Mouse (Mus musculus) embryo, embryonic 9.5 days (tissue): ENCODE data around the gene Ak8.

Experiments used
- DNase-seq: peaks from one replicate; pipeline ENCODE4 v3.0.0-alpha.2; 2017; ENCODE audit errors: extremely low spot score

Gene Ak8

DNA sequence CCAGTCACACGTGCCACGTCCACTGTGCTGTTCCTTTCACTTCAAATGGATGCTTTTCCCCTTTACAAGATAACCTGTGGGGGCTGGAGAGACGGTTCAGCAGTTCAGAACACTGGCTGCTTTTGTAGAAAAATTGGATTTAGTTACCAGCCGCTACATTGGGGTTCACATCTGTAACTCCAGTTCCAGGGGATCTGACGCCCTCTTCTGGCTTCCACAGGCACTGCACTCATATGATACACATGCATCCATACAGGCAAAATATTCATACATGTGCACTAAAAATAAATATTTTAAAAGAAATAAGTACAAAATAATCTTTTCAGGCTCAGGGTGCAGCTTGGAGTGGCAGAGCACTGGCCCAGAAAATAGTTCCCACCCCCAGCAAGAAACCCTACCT is 94.7 kb downstream of the Ak8 start:
- no peak for DNase-seq

DNA sequence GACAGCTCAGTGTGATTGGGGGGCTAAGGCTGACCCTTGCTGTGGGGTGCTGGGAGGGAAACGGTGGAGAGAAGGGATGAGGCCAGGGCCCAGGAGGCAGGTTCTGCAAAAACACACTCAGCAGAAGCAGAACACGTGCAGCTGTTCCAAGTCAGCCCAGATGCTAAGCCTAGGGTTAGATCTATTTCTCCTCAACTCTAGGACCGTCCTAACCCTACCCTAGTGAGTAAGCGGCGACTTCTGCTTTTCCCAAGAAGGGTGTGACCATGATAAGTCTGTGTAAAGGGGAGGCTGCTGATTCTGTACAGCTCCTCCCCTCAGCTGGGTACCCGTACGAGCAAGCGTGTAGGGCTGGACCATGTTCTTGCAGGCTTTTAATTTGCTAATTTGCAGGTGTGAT is 96.3 kb downstream of the Ak8 start:
- no peak for DNase-seq

DNA sequence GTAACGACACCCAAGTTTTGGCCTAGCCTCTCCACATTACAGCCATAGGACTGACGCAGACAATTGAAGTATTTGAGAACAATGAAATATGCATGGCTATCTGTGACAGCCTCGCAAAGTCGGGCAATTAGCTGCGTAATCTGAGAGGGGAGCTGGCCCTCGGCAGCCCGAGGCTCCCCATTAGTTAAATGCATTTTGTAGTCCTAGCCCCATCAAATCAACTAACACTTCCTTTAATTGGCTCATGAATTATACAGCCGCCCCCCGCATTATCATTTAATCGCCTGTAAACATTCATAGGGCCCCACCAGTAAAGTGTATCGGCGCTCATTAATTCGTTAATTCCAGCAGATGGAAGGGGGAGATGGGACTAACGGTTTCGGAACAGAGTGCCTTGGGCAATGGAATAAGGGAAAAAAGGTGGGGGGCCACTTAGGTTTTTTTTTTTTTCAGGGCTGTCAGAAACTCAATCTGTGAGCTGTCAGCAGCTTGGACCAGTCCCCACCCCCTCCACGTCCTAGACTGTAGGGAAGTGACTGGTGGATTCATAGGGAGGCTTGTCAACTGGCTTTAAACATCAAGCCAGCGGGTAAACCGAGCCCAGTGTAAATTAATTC is 97.6 kb downstream of the Ak8 start:
- DNase-seq, result no peak

DNA sequence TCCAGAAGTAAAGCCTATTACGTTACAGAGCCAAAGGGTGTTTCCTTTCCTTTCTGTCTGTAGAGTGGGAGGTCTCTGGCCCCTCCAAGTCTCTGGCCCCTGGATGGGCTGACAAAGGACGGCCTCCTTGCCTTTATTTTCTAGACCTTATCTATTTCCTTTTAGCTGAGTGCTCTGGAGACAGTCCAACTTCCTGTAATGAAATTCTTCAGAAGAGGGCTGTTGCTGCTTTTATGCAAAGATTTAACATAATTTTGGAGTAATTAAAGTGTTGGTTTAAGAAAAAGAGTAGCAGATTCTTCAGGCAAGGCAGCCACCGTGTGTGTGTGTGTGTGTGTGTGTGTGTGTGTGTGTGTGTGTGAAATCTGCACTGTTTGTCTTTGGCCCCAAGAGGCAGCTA is 98.4 kb downstream of the Ak8 start:
- DNase-seq, result no peak

DNA sequence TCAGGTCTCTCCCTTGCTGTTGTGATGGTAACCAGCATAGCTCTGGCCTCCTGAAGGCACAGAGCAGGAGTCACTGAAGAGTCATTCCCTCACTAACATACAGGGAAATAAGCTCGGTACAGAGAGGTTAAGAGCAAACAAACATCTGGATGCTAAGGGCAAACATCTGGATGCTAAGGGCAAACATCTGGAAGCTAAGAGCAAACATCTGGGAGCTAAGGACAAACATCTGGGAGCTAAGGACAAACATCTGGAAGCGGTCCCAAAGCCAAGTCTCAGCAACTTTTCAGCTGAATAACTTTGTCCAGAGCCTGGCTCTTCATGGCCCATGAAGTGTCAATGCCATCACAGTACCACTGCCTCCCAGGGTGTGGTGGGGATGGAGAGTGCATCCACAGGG is 99.6 kb downstream of the Ak8 start:
- DNase-seq, result no peak

DNA sequence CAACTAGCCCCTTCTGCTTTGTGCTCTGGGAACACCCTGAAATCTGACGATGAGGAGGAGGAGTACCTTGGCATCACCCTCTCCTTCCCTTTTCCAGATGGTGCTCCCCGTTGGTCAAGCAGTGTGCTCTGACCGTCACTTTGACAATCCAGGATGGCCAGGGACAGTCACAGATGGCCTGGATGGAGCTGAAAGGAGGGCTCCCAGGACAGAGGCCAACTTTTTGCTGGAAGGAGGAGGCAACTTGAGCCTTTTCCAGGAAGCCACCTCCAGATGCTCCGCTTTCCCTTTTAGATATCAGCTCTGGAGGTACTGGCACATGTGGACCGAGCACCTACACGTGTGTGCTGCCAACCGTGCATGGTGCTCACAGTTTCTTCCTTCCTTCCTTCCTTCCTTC is 103.4 kb downstream of the Ak8 start:
- no peak for DNase-seq

DNA sequence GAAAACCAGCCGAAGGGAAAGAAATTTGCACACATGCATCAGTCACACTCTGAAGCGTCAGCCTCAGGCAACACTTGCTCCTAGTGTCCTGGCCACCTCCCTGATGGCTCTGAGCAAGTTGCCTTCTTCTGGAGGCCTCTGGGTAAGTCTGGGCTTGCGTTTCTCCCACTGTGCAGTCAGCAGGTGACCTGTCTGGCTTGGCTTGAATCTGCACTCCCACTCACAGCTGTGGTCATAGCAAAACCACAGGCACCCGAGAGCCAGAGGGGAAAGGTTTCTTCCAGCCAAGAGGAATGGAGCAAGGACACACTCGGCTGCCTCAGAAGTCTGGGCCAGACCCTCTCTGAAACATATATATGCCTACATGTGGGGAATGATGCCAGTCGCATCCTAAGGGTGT is 108.9 kb downstream of the Ak8 start:
- DNase-seq, result no peak

DNA sequence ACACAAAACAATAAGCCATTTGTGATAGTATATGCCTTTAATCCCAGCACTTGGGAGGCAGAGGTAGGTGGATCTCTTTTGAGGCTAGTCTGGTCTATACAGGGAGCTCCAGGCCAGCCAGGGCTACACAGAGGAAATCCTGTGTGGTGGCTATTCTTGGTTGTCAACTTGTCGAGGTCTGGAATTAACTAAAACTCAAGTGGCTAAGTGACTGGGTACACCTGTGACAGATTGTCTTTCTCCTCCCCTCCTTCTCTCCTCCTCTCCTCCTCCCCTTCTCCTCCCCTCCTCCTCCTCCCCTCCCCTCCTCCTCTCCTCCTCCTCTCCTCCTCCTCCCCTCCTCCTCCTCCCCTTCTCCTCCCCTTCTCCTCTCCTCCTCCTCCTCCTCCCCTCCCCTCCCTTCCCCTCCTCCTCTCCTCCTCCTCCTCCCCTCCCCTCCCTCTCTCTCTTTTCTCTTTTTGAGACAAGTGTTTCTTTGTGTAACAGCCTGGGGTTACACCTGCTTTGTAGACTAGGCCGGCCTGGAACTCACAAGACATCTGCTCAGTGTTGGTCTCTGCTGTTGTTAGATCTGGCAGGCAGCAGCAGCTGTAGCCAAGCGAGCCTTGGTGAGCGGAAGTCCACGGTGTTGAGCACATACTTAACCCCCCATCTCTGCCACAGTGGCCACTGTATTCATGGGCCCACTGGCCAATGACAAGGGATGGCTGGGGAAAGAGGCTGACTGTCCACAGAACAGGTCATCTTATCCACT is 110.5 kb downstream of the Ak8 start:
- DNase-seq, result no peak

DNA sequence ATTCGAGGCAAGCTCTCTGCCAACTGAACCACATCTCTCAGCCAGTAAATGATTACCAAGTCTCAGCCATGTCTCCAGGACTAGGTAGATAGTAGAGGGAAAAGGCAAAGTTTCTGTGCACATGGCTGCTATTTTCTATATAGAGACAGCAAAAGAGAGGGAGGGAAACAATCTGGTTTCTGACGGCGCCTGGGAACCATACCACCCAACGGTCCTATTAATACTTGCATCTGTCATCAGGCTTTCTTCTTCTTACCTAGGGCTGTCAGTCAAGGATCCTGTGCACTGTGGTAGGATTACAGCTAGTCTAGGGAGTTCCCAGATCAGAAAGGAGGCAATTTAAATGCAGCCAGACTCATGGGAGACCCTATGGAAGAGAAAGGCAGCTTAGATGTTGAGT is 118.9 kb downstream of the Ak8 start:
- no peak for DNase-seq

DNA sequence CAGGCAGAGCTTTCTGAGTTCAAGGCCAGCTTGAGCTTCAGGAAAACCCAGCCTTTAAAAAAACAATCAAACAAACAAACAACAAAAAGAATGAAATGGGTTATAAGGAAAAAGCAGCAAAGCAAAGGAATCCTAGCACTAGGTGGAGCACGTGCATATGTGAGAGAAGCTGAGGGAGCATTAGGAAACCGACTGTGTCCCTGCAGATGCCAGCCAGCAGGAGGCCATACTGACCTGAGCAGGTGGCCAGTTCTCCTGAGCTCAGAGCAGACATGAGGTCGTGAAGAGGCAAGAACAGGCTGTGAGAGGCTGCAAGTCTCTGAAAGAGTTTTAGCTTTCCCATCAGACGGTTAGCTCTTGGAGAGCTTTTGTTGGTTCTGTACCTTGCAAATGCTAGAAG is 129.3 kb downstream of the Ak8 start:
- no peak for DNase-seq

DNA sequence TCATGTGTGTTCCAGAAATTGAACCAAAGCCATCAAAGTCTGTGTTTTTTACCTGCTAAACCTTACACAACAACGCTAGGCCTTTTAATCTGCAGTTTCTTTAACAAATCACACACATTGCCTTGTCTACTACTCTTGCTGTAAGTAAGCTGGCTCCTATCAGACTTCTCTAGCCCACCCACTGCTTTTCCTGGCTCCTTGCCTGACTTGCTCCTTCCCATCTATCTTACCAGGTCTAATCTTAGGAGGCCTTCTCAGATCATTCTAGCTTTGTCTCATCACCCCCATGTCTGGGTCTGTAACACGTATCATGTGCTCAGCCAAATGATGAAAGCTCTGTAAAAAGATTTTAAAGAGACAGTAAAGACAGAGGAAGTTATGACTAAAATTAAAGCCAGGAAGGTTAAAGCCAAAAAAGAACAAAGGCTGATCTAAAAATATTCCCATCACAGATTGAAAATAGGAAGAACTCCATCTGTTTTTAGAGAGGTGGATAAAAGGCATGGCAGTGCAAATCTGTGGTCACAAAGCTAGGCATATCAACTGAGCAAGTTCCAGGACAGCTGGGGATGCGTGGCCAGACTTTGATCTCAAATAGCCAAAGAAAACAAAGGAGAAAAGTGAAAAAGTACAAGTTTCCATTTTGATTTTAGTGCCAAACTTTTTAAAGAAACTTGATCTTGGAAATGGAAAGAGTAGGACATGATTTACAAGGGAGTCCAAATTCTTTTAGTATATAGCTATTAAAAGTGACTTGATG is 136.4 kb downstream of the Ak8 start:
- DNase-seq, result no peak

DNA sequence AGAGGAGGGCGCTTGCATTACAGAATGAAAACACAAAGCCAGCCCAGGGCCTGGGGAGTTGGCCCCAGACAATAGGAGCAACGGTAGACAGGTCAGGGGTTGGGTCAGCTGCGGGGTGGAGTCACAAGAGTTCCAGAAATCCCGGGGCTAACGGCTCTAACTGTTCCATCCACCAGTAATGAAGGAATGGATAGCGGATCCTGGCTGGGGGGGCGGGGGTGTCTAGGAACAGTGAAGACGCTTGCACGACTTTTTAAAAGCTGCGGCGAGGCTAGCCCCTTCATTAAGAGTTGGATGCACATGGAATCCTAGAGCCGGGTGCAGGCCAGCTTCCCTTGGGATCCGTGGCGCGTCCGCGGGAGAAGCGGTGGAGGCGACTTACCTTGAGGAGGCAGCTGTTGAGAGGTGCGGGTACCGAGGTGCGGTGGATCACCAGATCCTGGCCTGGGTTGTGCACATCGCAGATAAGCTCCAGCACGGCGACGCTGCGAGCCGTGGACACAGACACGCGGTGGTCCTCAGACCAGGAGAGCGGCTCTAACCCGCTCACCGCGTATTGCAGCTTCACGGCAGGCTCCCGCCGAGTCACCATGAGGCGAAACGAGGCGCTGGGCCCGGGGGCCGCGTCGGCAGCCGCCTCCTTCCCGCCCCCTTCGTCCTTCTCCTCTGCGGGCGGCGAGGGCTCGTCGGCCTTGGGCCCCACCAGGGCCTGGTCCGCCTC is 139.7 kb downstream of the Ak8 start:
- peak; percentile 33 for DNase-seq

DNA sequence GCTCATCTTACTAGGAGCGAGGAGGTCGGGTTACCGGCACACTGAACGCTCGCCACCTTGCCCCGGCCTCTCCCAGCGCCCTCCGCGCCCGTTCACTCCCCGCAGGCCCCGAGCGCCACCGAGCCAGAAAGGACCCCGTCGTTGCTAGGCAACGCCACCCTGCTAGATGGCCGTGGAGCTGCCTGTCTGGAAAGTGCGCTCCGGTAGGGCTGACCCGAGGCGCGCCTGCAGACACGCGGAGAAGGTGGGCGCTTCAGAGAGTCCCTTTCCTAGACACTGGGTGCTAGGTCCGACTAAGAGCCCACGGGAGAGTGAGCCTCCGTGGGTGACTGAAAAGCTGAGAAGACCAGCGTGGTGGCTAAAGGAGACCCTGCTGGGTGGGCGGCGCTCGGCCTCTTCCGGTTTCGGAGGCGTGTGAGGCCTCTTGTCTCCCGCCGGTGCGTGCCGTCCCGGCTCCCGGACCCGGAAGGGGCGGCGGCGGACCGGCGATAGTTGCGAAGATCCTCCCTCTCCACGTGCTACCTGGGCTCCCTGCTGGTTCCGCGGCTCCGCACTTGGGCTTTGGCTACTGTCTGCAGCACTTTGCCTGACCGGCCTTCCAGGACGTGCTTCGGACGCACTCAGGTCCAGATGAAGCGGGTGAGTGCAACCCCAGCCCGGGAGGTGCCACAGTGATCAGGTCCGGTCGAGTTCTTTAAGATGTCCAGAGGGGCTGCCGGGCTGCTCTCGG is 140.4 kb downstream of the Ak8 start, which contains the start of the genes Gtf3c4 and Ddx31:
Gtf3c4 (minus strand) TSS at position 139 of the 730 bp plus-strand sequence.
Ddx31 (plus strand) TSS at position 185 of the 730 bp plus-strand sequence.
- DNase-seq, result peak; percentile 97

DNA sequence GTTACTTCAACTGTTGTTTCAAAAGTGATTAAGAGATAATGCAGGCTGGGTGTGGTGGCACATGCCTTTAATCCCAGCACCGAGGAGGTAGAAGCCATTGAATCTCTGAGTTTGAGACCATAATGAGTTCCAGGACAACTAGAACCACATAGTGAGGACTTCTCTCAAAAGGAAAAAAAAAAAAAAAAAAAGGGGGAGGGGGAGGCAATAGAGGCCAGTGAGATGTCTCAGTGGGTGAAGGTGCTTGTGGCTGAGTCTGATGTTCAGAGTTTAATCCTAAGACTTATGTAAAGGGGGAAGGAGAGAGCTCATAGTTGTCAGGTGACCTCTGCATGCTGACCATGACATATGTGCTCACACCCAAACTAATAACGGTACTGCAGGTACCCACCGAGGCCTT is 142.1 kb downstream of the Ak8 start:
- no peak for DNase-seq

DNA sequence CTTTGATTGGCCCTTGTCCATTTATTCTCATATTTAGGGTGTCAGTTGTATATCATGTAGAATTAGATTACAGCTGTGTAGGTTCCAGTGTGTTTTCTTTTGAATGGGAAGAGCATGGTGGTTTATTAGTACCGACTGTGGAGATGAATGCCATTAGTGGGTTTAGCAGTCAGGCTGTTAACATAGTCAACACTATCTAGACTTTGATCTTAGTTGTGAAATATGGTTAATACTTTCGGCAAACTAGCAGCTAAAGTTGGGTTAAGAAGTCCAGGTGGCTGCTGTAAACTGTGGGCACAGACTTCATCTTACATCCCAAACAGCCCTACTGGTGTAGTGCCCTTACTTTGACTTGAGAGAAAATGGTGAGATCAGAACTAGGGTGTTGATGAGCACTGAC is 148.9 kb downstream of the Ak8 start:
- no peak for DNase-seq

DNA sequence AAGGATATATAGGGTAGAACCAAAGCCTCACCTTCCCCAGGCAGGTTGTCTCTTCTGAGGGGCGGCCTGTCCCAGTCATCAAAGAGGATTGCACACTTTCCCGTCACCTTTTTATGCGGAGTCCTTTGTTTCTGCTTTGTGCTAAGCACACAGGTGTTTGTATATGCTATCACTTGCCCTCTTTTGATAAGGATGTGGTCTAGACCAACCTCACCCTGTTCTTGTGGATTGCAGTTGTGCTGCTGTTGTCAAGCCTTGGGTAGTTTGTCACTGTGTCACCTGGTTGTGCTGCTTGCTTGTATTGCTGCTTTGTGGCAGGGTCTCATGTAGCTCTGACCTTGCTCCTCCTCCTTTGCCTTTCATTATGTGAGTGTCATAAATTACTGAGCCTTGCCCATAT is 152.6 kb downstream of the Ak8 start:
- no peak for DNase-seq

DNA sequence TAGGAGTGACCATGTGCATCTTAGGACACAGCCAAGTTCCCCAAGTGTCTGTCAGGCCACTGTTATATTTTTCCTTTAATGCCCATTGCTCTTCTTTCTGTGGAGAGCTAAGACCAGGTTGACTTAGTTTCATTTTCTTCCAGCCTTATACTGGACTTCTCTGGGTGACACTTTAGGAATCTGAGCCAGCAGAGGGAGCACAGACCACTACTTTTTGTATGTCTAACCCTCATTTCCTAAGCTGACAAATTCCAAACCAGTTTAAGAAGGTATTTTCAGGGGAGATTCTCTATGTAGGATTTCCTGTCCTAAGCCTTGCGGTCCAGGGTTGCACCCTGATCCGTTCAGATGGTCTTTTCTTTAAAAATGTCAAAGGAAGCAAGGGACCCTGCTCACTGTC is 155.8 kb downstream of the Ak8 start:
- no peak for DNase-seq

DNA sequence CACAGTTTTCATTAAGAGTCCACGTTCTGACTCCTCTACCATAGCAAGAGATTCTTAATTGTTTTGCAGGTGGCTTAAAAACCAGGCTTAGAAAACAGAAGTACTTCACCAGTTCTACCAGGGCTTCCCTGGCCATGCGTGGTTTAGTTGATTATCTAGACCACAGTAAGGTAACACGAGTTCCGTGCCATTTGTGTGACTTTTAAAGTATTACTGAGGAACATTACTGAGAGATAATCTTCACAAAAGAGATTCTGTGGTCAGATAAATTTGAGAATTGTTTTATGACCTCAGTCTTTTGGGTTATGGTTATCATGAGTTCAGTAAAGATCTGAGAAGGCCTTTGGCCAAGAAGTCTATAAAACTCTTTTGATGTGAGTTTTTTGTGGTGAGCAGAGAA is 159.3 kb downstream of the Ak8 start:
- DNase-seq, result no peak

DNA sequence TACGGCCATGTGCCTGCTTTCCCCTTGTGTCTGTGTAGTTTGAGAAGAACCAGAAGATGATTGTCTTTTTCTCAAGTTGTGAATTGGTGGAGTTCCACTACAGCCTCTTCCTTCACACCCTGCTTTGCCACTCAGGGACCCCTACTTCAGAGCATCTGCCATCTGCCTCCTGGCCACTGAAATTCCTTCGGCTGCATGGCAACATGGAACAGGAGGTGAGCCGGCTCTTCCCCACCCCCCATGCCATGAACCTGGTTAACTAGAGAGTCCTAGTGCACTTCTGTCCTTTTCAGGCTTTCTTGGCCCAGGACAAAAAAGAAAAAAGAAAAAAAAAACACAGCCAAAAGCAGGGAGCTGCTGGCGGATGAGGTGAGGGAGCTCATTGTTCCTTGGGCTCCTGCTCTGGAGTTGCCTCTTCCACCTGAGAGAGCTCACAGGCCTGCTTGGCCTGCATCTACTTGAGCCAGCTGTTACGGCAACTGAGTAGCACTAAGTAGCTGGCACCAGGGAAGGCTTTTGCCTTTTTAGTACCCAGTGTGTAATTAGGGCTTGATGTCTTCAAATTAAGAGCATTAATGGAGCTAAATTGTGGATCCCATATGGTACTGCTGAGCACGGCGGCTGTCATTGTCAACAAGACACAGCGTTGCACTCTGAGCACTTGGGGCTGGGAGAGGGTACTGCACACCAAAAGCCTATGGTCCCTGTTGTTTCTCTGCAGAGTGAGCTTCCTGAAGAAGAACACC is 160.9 kb downstream of the Ak8 start:
- DNase-seq, result no peak
